Mouse (Mus musculus): Measurements from ENCODE around the gene Plekhb2.

Plekhb2 gene

GRCm38 (mm10) chr1:34849745-34850342 lies at the start of gene Plekhb2:
TSS of gene Plekhb2 (plus strand) at chr1:34849976.
- DNase-seq = peak; percentile 93

GRCm38 (mm10) chr1:34801616-34802289 lies 48.0 kb upstream of the Plekhb2 start:
- DNase-seq = peak; percentile 73

GRCm38 (mm10) chr1:34802290-34802642 lies 47.5 kb upstream of the Plekhb2 start:
- DNase-seq = no peak

- DNase-seq = no peak
These were observed 44.9 kb upstream of the Plekhb2 start for GRCm38 (mm10) chr1:34804863-34805262.

GRCm38 (mm10) chr1:34805931-34806520 lies 43.8 kb upstream of the Plekhb2 start:
- DNase-seq = no peak

- peak; percentile 14 for DNase-seq
These were observed 41.3 kb upstream of the Plekhb2 start for GRCm38 (mm10) chr1:34808445-34808844.

- DNase-seq = no peak
These were observed 39.5 kb upstream of the Plekhb2 start for GRCm38 (mm10) chr1:34810293-34810692.

GRCm38 (mm10) chr1:34811035-34811434 lies 38.7 kb upstream of the Plekhb2 start:
- no peak for DNase-seq

- no peak for DNase-seq
These were observed 38.2 kb upstream of the Plekhb2 start for GRCm38 (mm10) chr1:34811581-34811980.

GRCm38 (mm10) chr1:34812407-34813247 lies 37.1 kb upstream of the Plekhb2 start:
- no peak for DNase-seq

- no peak for DNase-seq
These were observed 33.9 kb upstream of the Plekhb2 start for GRCm38 (mm10) chr1:34815843-34816242.

GRCm38 (mm10) chr1:34819225-34819910 lies 30.4 kb upstream of the Plekhb2 start:
- DNase-seq = no peak

- no peak for DNase-seq
These were observed 28.4 kb upstream of the Plekhb2 start for GRCm38 (mm10) chr1:34821411-34821810.

- no peak for DNase-seq
These were observed 27.8 kb upstream of the Plekhb2 start for GRCm38 (mm10) chr1:34822003-34822402.

- no peak for DNase-seq
These were observed 27.0 kb upstream of the Plekhb2 start for GRCm38 (mm10) chr1:34822746-34823145.

GRCm38 (mm10) chr1:34823353-34823752 lies 26.4 kb upstream of the Plekhb2 start:
- no peak for DNase-seq

GRCm38 (mm10) chr1:34824208-34824607 lies 25.6 kb upstream of the Plekhb2 start:
- DNase-seq = no peak

GRCm38 (mm10) chr1:34825909-34826308 lies 23.9 kb upstream of the Plekhb2 start:
- DNase-seq = no peak

GRCm38 (mm10) chr1:34827900-34828299 lies 21.9 kb upstream of the Plekhb2 start:
- no peak for DNase-seq

GRCm38 (mm10) chr1:34828528-34829294 lies 21.1 kb upstream of the Plekhb2 start:
- DNase-seq = no peak

- DNase-seq = no peak
These were observed 18.8 kb upstream of the Plekhb2 start for GRCm38 (mm10) chr1:34830934-34831333.

- DNase-seq = no peak
These were observed 18.4 kb upstream of the Plekhb2 start for GRCm38 (mm10) chr1:34831381-34831780.
